Mouse (Mus musculus): ENCODE results near the gene Akr1c12.
"Not testable (repeated sequence)": the region's sequence is repeated elsewhere in the genome, so short reads cannot be mapped to it uniquely, and the experiment has no call there.

Gene Akr1c12

GRCm38 (mm10) chr13:4279284-4279683, at the start of gene Akr1c12:
TSS of gene Akr1c12 (minus strand) at chr13:4279433.
- in situ Hi-C loops (cut with MboI; ENCODE audit: low pct_unique_long_range_greater_than_20kb in 1 of 2, low sequenced_read_pairs in 2 of 2, unreplicated experiment in 1 of 2) = no loop called here

GRCm38 (mm10) chr13:4318773-4319172, 39.5 kb upstream of the Akr1c12 start:
- in situ Hi-C loops (cut with MboI; ENCODE audit: low pct_unique_long_range_greater_than_20kb in 1 of 2, low sequenced_read_pairs in 2 of 2, unreplicated experiment in 1 of 2) = no loop called here

- in situ Hi-C loops (cut with MboI; ENCODE audit: low pct_unique_long_range_greater_than_20kb in 1 of 2, low sequenced_read_pairs in 2 of 2, unreplicated experiment in 1 of 2) = no loop called here
These were observed 34.7 kb upstream of the Akr1c12 start for GRCm38 (mm10) chr13:4313907-4314306.

DNA sequence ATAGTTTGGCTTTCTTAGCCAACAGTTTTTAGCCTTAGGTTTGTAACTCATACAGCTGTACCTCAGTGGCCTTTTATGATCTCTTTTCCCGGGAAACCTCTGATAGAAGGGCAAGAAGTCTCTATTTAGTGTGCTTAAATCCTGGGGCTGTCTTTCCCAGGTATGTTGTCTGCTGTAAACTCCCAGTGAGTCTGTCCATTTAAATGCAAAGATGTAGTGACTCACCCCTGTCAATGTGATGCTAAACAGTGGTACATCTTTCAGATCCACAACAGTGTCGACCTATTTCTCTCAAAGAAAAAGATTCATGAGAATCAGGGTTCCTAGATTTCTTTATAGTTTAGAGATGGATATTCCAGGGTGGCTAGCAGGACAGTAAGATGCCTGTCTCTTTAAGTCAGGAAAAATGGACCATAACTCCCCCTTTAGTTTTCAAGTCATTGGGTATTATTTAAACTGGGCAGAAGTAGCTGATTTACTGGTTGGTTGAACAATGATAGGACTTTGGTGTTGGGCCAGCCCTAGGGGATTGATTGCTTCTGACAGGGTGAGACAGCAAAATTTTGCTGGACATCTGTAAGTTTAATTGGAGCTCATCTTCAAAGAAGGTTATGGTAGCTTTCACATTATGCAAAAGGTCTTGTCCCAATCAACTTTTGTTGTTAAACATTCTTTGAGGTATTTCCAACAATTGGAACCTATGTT, 25.8 kb upstream of the Akr1c12 start:
- in situ Hi-C loops (cut with MboI; ENCODE audit: low pct_unique_long_range_greater_than_20kb in 1 of 2, low sequenced_read_pairs in 2 of 2, unreplicated experiment in 1 of 2) = no loop called here

DNA sequence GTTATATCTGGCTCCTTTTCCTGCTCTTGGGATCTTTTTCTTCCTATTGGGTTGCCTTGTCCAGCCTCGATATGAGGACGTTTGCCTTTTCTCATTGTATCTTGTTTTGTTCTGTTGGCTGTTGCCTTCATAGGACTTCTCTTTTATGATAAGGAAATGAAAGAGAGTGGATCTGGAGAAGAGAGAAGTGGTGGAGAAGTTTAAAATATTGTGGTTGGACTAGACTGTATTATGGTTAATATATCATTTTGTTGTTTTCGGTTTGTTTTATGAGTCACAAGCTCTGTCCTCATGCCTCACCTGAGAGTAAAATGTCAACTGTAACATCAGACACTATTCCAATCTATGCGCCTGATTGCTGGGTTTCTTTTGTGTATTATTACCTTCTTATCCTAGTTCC, 17.8 kb upstream of the Akr1c12 start:
- in situ Hi-C loops (cut with MboI; ENCODE audit: low pct_unique_long_range_greater_than_20kb in 1 of 2, low sequenced_read_pairs in 2 of 2, unreplicated experiment in 1 of 2) = no loop called here

- in situ Hi-C loops (cut with MboI; ENCODE audit: low pct_unique_long_range_greater_than_20kb in 1 of 2, low sequenced_read_pairs in 2 of 2, unreplicated experiment in 1 of 2) = loop anchor here (10.0 kb wide), 1 partner anchor 147 kb away; no protein-coding TSS in a partner anchor
These were observed 2.5 kb upstream of the Akr1c12 start for GRCm38 (mm10) chr13:4281471-4282412.

DNA sequence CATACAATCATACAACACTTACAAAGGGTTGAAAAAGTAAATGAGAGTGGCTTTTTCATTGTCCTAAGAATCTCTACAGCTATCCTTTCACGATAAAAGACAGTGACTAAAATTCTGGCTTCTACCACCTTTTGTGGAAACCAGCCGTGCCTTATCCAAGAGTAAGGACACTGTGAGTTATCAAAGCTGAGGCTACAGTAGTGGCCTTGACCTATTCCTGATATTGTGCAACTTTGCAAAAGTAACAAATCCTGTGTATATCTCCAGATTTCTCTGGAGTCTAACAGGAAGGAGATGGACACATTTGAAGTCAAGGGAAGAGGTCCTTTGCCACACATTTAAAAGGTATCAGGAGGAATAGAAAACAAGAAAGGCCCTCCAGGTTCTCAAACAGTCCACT, 1.7 kb downstream of the Akr1c12 start:
- in situ Hi-C loops (cut with MboI; ENCODE audit: low pct_unique_long_range_greater_than_20kb in 1 of 2, low sequenced_read_pairs in 2 of 2, unreplicated experiment in 1 of 2) = no loop called here

DNA sequence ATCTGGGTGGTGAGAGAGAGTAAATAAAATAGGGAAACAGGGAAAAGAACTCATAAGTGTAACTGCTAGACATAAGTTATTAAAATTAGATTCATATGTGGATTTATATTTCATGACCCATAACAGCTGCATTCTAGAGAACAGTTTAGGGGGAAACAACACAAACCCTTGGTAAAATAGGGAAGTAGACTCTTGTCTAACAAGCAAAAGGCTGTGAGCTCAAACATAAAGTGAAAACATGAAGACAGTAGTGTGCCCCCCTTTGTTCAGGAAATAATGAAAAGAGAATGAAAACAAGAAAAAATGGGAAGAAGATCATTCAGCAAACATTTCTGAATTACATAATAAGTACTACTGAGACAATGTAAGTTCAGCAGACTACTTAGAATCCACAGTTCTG, 8.4 kb downstream of the Akr1c12 start:
- in situ Hi-C loops (cut with MboI; ENCODE audit: low pct_unique_long_range_greater_than_20kb in 1 of 2, low sequenced_read_pairs in 2 of 2, unreplicated experiment in 1 of 2) = loop anchor here in 1 of 2 experiments (5.0 kb wide), 1 partner anchor 74 kb away; no protein-coding TSS in a partner anchor

GRCm38 (mm10) chr13:4265455-4265854, 13.8 kb downstream of the Akr1c12 start:
- in situ Hi-C loops (cut with MboI; ENCODE audit: low pct_unique_long_range_greater_than_20kb in 1 of 2, low sequenced_read_pairs in 2 of 2, unreplicated experiment in 1 of 2) = not testable (repeated sequence)

- in situ Hi-C loops (cut with MboI; ENCODE audit: low pct_unique_long_range_greater_than_20kb in 1 of 2, low sequenced_read_pairs in 2 of 2, unreplicated experiment in 1 of 2) = no loop called here
These were observed 14.2 kb downstream of the Akr1c12 start for GRCm38 (mm10) chr13:4265047-4265446.

DNA sequence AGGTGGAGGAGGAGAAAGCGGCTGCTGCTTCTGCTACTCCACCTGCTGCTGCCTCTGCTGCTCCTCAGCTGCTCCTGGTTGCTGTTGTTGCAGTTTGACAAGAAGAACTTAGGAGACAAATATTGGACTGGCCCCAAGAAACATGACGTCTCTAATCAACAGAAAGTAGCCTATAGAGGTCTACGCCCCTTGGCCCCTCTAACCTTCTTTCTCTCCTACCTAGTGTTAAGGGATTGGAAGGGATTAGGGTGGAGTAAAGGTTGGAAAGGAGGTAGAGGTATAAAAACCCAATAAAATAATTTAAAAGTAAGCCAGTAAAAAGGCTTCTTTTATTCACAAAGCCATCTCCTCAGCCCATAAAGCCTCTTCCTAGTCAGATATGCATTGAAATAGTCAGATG, 14.6 kb downstream of the Akr1c12 start:
- in situ Hi-C loops (cut with MboI; ENCODE audit: low pct_unique_long_range_greater_than_20kb in 1 of 2, low sequenced_read_pairs in 2 of 2, unreplicated experiment in 1 of 2) = no loop called here

DNA sequence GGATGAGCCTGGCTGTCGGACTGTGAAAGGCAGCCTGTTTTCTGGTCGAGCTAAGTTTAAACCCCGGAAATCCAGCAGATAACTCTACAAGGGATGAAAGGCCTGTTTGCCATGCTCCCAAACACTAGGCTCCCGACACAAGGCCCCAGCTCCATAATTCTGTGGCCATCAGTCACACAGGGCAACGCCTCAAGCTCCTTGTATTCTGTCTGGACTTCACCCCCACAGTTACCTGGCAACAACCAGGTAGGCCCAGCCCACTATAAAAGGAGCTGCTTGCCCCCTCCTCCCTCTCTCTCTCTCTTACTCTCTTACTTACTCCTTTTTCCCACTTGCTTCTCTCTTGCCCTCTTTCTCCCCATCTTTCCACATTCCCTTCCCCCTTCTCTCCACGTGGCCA, 21.9 kb downstream of the Akr1c12 start:
- in situ Hi-C loops (cut with MboI; ENCODE audit: low pct_unique_long_range_greater_than_20kb in 1 of 2, low sequenced_read_pairs in 2 of 2, unreplicated experiment in 1 of 2) = no loop called here

- in situ Hi-C loops (cut with MboI; ENCODE audit: low pct_unique_long_range_greater_than_20kb in 1 of 2, low sequenced_read_pairs in 2 of 2, unreplicated experiment in 1 of 2) = not testable (repeated sequence)
These were observed 22.3 kb downstream of the Akr1c12 start for GRCm38 (mm10) chr13:4256894-4257293.

DNA sequence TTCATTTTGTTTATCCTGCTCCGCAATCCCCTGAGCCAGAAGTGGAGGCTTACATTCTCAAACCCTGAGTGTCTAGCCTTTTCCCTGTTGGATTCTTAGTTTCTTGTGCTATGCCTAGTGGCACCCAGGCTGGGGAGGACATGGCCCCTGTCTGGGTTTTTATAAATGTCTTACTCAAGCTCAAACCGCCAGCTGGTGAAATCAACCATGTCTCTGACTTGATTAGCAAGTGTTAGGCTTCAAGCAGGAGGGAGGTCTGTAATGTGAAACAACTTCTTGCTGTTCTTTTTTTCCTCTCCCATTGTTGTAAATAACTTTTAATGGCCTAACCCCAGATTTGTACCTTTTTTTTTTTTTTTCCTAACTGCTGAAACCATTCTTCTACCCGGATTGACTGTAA, 29.9 kb downstream of the Akr1c12 start:
- in situ Hi-C loops (cut with MboI; ENCODE audit: low pct_unique_long_range_greater_than_20kb in 1 of 2, low sequenced_read_pairs in 2 of 2, unreplicated experiment in 1 of 2) = no loop called here

DNA sequence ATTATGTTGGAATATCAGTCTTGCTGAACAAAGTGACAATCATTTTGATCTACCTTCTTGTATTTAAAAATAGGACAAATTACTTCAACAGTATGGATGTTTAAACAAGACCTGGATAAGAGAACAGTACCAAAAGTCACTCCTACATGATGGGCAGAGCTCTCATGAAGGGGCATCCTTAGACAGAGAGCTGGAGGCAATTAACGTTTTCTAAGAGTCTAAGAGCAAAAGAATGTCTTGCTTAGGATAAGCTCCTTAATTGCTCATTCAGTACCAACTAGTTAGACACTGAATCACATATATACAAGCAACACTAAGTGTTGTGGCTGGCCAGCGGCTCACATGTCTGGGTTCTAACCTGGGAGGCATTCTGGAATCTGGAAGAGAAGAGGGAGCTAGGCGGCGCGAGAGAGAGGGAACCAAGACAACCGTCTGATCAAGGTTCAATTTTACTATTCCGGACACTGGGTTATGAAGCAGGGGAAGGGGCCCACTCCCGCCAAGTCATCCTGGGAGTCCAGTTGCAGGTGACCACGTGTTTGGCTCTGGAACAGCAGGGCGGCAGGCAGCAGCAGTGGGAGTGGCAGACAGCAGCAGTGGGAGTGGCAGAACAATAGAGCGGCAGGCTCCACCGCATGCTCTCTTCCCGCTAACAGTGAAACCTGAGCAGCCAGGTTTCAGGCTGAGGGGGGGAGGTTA, 34.2 kb downstream of the Akr1c12 start:
- in situ Hi-C loops (cut with MboI; ENCODE audit: low pct_unique_long_range_greater_than_20kb in 1 of 2, low sequenced_read_pairs in 2 of 2, unreplicated experiment in 1 of 2) = no loop called here

DNA sequence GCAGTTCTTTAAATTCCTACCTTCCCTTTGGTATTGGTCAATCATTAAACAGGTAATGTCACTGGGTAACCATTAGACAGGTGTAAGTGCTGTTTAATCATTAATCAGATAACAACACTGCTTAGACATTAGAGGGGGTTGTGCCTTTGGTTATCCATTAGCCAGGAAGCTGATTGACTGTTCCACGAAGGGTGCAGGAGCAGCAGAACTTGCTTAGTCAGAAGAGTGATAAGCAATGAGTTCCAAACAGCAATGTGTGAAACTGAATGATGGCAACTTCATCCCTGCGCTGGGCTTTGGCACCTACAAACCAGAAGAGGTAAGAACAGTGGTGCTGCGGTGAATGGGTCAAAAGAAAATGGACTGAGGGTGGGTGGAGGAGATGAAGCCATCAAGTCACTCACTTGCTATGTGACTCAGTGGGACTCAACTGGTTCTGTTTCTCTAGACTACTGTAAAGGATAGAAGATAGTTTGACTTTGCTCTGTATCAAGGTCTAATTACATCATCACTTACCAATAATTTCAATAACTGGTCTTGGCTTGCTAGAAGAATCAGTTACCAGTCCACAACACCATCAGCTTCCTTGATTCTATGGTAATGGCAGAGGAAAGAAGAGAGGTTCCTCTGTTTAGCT, 45.6 kb downstream of the Akr1c12 start:
- in situ Hi-C loops (cut with MboI; ENCODE audit: low pct_unique_long_range_greater_than_20kb in 1 of 2, low sequenced_read_pairs in 2 of 2, unreplicated experiment in 1 of 2) = no loop called here

DNA sequence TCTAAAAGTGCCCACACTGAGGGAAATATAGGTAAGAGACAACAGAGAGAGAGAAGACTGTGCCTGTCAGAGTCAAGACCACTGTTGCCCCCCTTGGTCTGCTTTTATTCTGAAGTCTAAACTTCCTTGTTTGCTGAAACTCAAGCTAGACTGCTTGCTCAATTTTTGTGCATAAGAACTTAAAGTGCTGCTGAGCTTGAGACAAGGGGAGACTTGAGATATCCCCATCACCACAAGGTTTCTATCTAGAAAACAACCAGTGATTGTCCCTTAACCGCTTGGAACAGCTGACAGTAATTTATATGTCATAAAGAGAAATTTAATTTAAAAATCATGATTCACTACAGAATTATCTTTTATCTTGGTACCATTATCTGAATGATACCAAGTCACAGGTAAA, 46.1 kb downstream of the Akr1c12 start:
- in situ Hi-C loops (cut with MboI; ENCODE audit: low pct_unique_long_range_greater_than_20kb in 1 of 2, low sequenced_read_pairs in 2 of 2, unreplicated experiment in 1 of 2) = no loop called here

DNA sequence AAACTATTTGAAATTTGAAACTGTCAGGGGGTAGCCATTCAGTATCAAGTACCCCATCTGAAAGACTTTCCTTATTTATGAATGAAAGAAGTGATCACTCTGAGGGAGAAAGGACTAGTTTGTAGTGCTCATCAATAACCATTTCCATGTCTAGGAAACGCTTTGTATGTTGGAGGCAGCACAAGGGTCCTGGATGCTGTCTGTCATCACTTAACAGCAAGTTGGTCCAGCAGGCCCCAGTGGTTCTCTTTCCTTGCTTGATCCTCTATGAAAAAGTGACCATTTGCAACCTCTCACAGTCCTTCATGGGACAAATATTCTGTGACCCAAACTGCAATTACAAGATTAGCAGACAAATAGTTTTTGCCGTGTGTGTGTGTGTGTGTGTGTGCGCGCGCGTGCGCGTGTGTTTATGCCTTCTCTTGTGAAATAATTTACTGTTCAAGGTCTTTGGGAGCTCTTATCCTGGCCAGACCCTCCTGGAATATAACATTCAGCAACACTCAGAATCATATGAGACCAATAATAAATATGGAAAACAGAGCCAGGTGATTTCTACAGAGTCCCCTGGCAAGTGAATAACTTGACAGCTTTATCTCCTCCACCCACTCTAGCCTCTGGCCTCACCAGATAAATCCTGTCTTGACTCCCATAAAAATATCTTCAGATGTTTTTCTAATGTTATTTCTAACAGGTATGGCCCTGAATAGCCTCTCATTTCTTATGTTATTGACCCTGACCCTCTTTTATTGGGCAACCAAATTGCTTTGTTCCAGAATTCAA, 48.2 kb downstream of the Akr1c12 start:
- in situ Hi-C loops (cut with MboI; ENCODE audit: low pct_unique_long_range_greater_than_20kb in 1 of 2, low sequenced_read_pairs in 2 of 2, unreplicated experiment in 1 of 2) = no loop called here
